Mouse (Mus musculus) macrophage (primary cell): Measurements from ENCODE around the gene Sh2d2a. TPM values are rescaled to one million over a fixed set of nuclear protein-coding genes. Genes with fewer than 3 reads are reported as not detected.
A peak's percentile ranks its signal among the peaks of the same experiment; 100 is the strongest.
"Not testable (repeated sequence)": the region's sequence is repeated elsewhere in the genome, so short reads cannot be mapped to it uniquely, and the experiment has no call there.

Experiments used
- H3K27ac ChIP-seq: fragments of 350-480 bp; formaldehyde crosslinking; 2 replicates; pipeline ENCODE4 v1.9.0; 2021
- H3K36me3 ChIP-seq: fragments of 350-480 bp; formaldehyde crosslinking; 2 replicates; pipeline ENCODE4 v1.9.0; 2021; ENCODE audit errors: inconsistent target
- H3K4me3 ChIP-seq: fragments of 350-480 bp; formaldehyde crosslinking; 2 replicates; pipeline ENCODE4 v1.9.0; 2021; ENCODE audit errors: inconsistent target
- H3K79me2 ChIP-seq: fragments of 350-480 bp; formaldehyde crosslinking; 2 replicates; pipeline ENCODE4 v1.9.0; 2021; ENCODE audit errors: inconsistent target
- WGBS: methylation state at CpG from one replicate; pipeline ENCODE4 v1.1.7; 2026; ENCODE audit warnings: inconsistent platforms; ENCODE audit not compliant: missing documents; 5-methylcytosine and 5-hydroxymethylcytosine counted together
- polyA plus RNA-seq: library from polyadenylated mRNA; stranded (reverse); fragments of 250-400 nt; gene quantifications from 3 replicates; pipeline ENCODE4 v1.2.4, GENCODE M21; 2018; ENCODE audit warnings: inconsistent platforms

Sh2d2a gene
- polyA plus RNA-seq, 1 experiment from 2014 or later: not detected

GRCm38 (mm10) chr3:87886004-87886365 lies 39.4 kb downstream of the Sh2d2a start:
- Histone ChIP-seq H3K4me3 (peak overlapping the region; percentile 84), H3K27ac (0 out of 2 replicates have a peak overlapping the region, but pooled peaks have one; percentile 17), H3K79me2 (peaks cover 43% of the 10 kb centered on the region), H3K36me3 (no peaks in the 10 kb centered on the region)
- WGBS: 7% methylated on average over 10 of the region's 10 CpGs

- H3K27ac ChIP-seq: no peak overlapping the region
- 96% methylated on average over 6 of the region's 6 CpGs for WGBS
Observed at GRCm38 (mm10) chr3:87886416-87886815, 39.9 kb downstream of the Sh2d2a start.

DNA sequence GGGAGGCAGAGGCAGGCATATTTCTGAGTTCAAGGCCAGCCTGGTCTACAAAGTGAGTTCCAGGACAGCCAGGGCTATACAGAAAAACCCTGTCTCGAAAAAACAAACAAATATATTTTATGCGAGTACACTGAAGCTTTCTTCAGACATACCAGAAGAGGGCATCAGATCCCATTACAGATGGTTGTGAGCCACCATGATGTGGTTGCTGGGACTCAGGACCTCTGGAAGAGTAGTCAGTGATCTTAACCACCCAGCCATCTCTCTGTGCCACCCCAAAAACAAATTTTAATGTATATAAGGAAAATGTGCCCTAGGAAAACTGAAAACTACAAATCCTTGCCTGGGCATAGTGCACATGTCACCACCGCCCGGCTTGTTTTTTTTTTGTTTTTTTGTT lies 40.8 kb downstream of the Sh2d2a start:
- 78% methylated on average over 4 of the region's 4 CpGs for WGBS
- H3K79me2 ChIP-seq: peaks cover 28% of the 10 kb centered on the region
- H3K27ac ChIP-seq, H3K36me3 ChIP-seq, H3K4me3 ChIP-seq: not testable (repeated sequence)

More at GRCm38 (mm10) chr3:87886416-87886815, 39.9 kb downstream of the Sh2d2a start:
- Histone ChIP-seq H3K4me3 (peak overlapping the region; percentile 84), H3K36me3 (no peaks in the 10 kb centered on the region), H3K79me2 (peaks cover 38% of the 10 kb centered on the region)

GRCm38 (mm10) chr3:87891481-87891880 lies 44.9 kb downstream of the Sh2d2a start:
- Histone ChIP-seq H3K27ac (no peak overlapping the region), H3K36me3 (no peaks in the 10 kb centered on the region), H3K4me3 (no peak overlapping the region), H3K79me2 (no peaks in the 10 kb centered on the region)
- 73% methylated on average over 3 of the region's 3 CpGs for WGBS

- Histone ChIP-seq H3K4me3 (no peak overlapping the region), H3K27ac (no peak overlapping the region), H3K79me2 (no peaks in the 10 kb centered on the region), H3K36me3 (no peaks in the 10 kb centered on the region)
- WGBS: 93% methylated on average over 3 of the region's 3 CpGs
Observed at GRCm38 (mm10) chr3:87893367-87893905, 46.9 kb downstream of the Sh2d2a start.

GRCm38 (mm10) chr3:87899266-87899665 lies 52.7 kb downstream of the Sh2d2a start:
- Histone ChIP-seq H3K27ac (no peak overlapping the region), H3K4me3 (no peak overlapping the region), H3K79me2 (no peaks in the 10 kb centered on the region), H3K36me3 (no peaks in the 10 kb centered on the region)
- 84% methylated on average over 3 of the region's 3 CpGs for WGBS

DNA sequence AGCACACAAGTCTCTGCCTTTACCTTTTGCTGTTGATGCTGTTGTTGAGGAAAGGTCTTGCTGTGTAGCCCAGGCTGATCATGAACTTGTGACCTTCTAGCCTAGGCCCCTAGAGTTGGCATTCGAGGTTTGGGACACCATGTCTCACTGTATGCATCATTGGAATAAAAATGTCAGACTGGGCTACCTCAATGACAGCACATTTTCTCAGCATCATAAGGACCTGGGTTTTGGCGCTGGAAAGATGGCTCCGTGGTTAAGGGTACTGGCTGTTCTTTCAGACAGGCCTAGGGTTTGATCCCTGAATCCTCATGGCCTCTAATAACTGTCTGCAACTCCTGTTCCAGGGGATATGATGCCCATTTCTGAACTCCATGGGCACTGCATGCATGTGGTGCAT lies 53.2 kb downstream of the Sh2d2a start:
- Histone ChIP-seq H3K36me3 (no peaks in the 10 kb centered on the region), H3K4me3 (no peak overlapping the region), H3K27ac (no peak overlapping the region), H3K79me2 (no peaks in the 10 kb centered on the region)
- WGBS: 100% methylated on average over 1 of the region's 3 CpGs

GRCm38 (mm10) chr3:87901036-87901624 lies 54.6 kb downstream of the Sh2d2a start:
- Histone ChIP-seq H3K79me2 (no peaks in the 10 kb centered on the region), H3K27ac (no peak overlapping the region), H3K4me3 (no peak overlapping the region), H3K36me3 (no peaks in the 10 kb centered on the region)
- 0% methylated on average over 1 of the region's 1 CpGs for whole genome bisulfite sequencing

GRCm38 (mm10) chr3:87901959-87902358 lies 55.4 kb downstream of the Sh2d2a start:
- H3K4me3 ChIP-seq, H3K79me2 ChIP-seq, H3K27ac ChIP-seq, H3K36me3 ChIP-seq: not testable (repeated sequence)
- WGBS: 69% methylated on average over 5 of the region's 6 CpGs

GRCm38 (mm10) chr3:87903821-87904220 lies 57.3 kb downstream of the Sh2d2a start:
- Histone ChIP-seq H3K27ac (no peak overlapping the region), H3K4me3 (no peak overlapping the region), H3K36me3 (no peaks in the 10 kb centered on the region), H3K79me2 (peaks cover 21% of the 10 kb centered on the region)
- WGBS: 100% methylated on average over 3 of the region's 5 CpGs

Other genes with a start within 250 kb of the Sh2d2a start
- gene Arhgef11, start 229.2 kb upstream of the Sh2d2a start, polyA plus RNA-seq: 14.9 to 17.3 TPM (median 17.2 TPM) in 3 replicates
- gene Lrrc71, start 98.1 kb upstream of the Sh2d2a start, polyA plus RNA-seq: 0.22 TPM in 1 of 3 replicates, not detected in the others
- not detected in 3 replicates for gene Ntrk1, start 51.6 kb upstream of the Sh2d2a start, polyA plus RNA-seq
- not detected in 3 replicates for gene Insrr, start 49.8 kb upstream of the Sh2d2a start, polyA plus RNA-seq
- gene Pear1, start 22.4 kb upstream of the Sh2d2a start, polyA plus RNA-seq: 0.07 to 0.30 TPM in 2 of 3 replicates, not detected in the other
- gene Prcc, start 38.9 kb downstream of the Sh2d2a start, polyA plus RNA-seq: 21.8 to 30.4 TPM (median 26.0 TPM) in 3 replicates
- 101 to 165 TPM (median 143 TPM) in 3 replicates for gene Hdgf, start 59.6 kb downstream of the Sh2d2a start, polyA plus RNA-seq
- gene Mrpl24, start 72.8 kb downstream of the Sh2d2a start, polyA plus RNA-seq: 54.3 to 77.0 TPM (median 59.3 TPM) in 3 replicates
- 14.0 to 16.8 TPM (median 14.2 TPM) in 3 replicates for gene Isg20l2, start 83.6 kb downstream of the Sh2d2a start, polyA plus RNA-seq
- gene Rrnad1, start 84.0 kb downstream of the Sh2d2a start, polyA plus RNA-seq: 6.4 to 10.6 TPM (median 7.0 TPM) in 3 replicates
- gene Crabp2, start 101.9 kb downstream of the Sh2d2a start, polyA plus RNA-seq: not detected in 3 replicates
- 0.35 to 2.8 TPM (median 2.5 TPM) in 3 replicates for gene Nes, start 124.3 kb downstream of the Sh2d2a start, polyA plus RNA-seq
- not detected in 3 replicates for gene Bcan, start 153.5 kb downstream of the Sh2d2a start, polyA plus RNA-seq
- gene Hapln2, start 180.8 kb downstream of the Sh2d2a start, polyA plus RNA-seq: not detected in 3 replicates
- gene Gpatch4, start 196.4 kb downstream of the Sh2d2a start, polyA plus RNA-seq: 6.3 to 30.7 TPM (median 19.6 TPM) in 3 replicates
- 66.0 to 99.6 TPM (median 82.3 TPM) in 3 replicates for gene Naxe, start 211.7 kb downstream of the Sh2d2a start, polyA plus RNA-seq
- gene Ttc24, start 231.5 kb downstream of the Sh2d2a start, polyA plus RNA-seq: not detected in 3 replicates
- 2.5 to 4.1 TPM (median 3.7 TPM) in 3 replicates for gene Iqgap3, start 235.2 kb downstream of the Sh2d2a start, polyA plus RNA-seq